Mouse (Mus musculus) spleen, postnatal 14 days (tissue): ENCODE data around the gene Ccnt1.

ENCODE experiments used
- DNase-seq, 2 experiments: peaks; one replicate each; pipeline ENCODE4 v3.0.0; 2021 to 2022; ENCODE audit warnings: low spot score in 2 of 2

Ccnt1 gene

DNA sequence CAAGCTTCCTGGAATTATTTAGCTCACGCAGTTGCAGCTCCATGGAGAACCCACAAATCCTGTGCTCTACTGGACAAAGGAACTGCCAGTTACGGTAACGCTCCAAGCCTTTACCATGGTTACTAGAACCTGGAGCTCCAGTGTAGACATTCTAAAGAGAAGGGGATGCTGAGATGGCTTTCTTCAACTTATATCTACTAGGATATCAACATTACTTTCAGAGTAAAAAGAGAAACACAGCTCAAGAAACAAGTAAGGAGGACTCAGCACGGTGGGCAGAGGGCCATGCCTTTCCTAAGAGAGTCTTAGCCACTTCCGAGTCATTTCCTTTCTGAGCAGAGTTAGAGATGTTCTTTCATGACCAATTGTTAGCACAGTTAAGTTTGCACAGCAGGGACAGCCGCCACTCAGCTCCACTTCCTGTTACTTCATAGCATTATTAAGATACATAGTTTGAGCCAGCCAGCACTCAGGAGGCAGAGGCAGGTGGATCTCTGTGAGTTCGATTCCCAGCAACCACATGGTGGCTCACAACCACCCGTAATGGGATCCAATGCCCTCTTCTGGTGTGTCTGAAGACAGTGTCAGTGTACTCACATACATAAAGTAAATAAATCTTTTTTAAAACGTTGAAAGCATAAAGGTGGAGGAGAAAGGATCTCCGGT is at the start of gene Ccnt1, which contains the start of gene 4930415O20Rik:
Ccnt1 (minus strand) TSS at position 51 of the 666 bp plus-strand sequence.
4930415O20Rik (plus strand) TSS at position 132 of the 666 bp plus-strand sequence.
- DNase-seq = no peak

- DNase-seq = peak; percentile 48 to 57
Observed at GRCm38 (mm10) chr15:98617176-98617537, 46.4 kb upstream of the Ccnt1 start.

DNA sequence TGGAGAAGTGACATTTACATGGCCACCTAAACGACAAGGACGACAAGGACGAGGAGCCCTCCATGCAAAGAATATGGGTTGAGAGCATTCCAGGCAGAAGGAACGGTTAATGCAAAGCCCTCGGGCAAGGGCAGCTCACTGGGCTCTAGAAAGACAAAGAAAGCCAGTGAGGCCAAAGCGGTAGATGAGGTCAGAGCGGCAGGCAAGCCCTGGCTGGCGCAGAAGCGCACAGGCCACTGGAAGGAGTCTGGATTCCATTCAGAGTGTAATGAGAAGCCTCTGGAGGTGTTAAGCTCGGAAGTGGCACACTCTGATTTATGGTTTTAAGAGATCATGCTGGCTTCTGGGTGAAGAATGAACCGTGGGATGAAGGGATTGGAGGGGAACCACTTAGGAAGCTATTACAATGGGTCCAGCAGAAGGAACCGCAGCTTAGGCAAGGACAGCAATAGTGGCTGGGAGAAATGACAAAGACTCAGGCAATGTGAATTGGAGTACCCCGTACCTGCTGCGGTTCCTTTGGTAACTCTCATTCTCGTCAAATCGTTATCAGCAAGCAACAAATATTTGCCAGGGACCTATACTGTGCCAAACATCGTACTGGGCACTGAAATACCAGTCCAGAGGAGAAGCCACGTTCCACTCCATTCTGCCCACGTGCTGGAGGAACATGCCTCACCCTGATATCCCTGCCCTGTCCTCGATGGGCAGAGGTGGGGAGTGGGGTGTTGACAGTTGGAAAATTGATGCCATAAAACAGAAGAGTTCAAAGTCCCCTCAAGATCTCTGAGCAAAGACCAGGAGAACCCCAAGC is 45.8 kb upstream of the Ccnt1 start:
- DNase-seq = no peak

- no peak for DNase-seq
Observed at GRCm38 (mm10) chr15:98615751-98616150, 45.0 kb upstream of the Ccnt1 start.

DNA sequence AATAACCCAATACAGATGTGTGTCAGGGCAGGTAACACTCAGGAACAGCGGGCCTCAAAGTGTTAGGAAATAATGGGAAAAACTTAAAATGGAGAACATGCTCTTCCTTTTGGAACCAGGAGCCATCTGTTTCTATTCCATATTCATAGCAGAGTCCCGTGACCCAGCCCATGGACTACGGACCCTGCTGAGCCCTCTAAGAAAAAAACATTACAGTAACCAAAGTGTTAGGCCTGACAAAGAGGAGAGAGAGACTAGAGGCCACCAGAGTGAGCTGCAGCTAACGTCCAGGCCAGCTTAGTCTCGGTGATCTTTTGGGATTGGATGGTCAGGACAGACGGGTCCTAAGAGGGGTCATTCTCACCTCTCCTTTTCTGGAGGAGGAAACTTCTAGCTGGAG is 44.2 kb upstream of the Ccnt1 start:
- DNase-seq = no peak

- DNase-seq = no peak
Observed at GRCm38 (mm10) chr15:98614551-98614950, 43.8 kb upstream of the Ccnt1 start.

- no peak for DNase-seq
Observed at GRCm38 (mm10) chr15:98612229-98612628, 41.5 kb upstream of the Ccnt1 start.

DNA sequence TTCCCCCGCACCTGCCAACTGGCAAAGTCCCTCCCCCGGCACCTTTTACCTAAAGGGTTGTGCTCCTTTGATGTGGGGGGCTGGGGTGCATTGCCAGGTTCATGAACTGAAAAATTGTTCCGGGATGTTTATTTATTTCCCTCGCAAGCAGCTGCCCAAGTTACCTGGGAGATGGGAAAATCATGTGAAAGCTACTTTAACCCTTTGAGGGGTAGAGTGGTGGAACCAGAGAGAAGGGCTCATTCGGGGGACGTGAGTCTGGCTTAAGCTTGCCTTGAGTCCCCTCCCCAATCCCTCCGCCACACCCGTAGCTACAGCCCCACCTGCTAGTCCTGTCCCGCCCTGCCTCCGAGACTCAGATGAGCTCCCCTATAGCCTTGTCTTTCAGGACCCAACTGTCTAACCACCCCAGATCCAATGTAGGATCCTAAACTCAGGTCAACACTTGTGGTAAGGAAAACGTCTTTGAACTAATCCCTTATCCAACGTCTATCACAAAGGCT is 39.5 kb upstream of the Ccnt1 start:
- DNase-seq = no peak

GRCm38 (mm10) chr15:98609331-98610130 is 38.8 kb upstream of the Ccnt1 start, which contains the start of gene Adcy6:
Gene Adcy6 (minus strand): TSS chr15:98610076.
- DNase-seq = no peak

DNA sequence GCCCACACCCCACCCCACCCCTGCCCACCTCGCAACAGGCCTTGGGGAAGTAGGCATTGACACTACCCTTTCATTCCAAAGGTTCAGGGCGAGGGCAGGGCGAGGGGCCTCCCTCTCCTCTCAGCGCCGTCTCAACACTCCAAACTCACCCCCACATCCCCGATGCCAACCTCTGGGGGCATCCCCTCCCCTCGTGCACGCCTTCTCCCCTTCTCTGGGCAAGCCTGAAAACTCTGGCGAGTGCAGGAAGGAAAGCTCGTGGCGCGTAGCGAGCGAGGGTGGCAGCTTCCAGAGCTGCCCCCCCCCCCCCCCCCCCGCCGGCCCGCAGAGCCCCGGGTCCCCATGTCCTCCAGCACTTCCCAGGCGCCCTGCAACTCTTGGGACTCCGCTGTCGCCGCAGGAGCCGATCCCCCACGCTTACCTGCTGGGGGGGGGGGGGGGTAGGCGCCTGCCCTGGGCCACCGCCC is 38.1 kb upstream of the Ccnt1 start:
- DNase-seq = no peak

DNA sequence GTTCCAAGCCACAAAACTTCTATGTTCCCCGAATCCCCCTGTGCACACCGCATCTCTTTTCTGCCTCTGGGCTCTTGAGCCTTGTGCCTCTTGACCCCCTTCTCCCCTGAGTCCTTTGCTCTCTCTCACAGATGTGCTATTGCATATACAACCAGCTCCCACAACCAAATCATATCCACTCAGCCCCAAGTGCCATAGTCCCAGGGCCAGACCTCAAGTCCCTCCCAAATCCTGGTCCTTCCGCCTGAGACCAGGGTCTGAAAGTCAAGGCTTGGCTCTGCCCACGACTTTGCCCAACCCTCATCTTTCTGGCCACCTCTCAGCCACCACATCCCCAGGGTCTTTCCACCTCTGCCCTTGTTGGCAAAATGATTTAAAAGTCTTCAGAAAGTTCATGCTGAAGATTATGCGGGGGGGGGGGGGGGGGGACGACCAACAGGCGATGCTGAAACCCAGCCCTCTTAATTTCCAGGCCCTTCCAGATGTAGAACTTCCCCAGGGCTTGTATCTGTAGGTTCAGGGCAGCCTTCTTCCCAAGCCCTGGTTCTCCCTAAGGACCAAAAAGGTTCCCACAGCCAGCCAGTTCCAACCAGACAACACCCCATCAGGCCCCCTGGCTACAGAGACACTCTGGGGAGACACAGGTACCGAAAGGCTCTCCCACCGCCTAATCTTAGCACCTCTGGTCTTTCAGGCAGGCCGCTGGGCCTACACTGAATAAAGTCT is 37.5 kb upstream of the Ccnt1 start:
- no peak for DNase-seq

GRCm38 (mm10) chr15:98607557-98607956 is 36.8 kb upstream of the Ccnt1 start:
- DNase-seq = no peak

GRCm38 (mm10) chr15:98606739-98607138 is 36.0 kb upstream of the Ccnt1 start:
- DNase-seq = no peak

DNA sequence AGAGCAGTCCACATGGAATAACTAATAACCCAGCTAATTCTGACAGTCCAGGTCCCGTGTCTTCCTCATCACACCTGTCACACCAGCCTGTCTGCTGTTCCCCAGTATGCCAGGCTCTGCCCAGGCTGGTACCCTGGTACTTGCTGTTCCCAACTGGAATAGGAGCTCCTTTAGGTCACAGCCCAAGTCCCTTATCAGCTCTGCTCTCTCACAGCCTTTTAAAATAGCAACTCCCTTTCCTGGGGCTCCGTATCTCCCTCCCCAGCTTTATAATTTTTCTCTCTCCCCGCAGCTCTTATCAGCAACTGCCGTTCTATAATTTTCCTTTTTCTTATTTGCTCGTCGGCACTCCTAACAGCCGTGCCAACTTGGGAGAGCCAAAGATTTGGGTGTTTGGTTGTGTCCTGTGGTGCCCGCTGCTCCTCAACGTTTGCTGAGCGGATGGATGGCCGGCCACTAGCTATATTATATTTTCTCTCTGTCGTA is 35.4 kb upstream of the Ccnt1 start:
- no peak for DNase-seq

DNA sequence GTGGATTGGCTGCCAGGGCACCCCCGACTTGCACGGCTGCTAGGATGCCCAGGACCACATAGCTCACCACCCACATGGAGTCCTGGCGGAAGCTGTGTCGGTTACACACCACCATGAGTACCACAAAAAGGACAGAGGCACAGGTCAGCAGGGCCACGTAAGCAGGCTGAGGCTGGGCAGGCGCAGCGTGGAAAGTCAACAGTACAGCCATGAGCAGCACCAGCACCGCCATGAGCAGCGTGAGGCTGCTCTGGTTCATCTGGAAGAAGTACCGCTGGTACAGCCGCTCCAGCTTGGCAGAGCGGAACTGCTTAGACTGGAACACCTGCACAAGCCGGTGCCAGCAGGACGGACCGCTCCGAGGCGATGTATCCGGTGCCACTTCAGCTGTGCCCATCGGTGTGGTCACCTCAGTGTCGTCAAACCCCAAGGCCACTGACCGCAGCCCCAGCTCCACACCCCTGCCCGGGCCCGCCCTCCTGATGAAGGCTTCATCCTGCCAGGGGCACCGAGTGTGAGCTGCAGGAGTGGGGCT is 33.4 kb upstream of the Ccnt1 start:
- DNase-seq = no peak

DNA sequence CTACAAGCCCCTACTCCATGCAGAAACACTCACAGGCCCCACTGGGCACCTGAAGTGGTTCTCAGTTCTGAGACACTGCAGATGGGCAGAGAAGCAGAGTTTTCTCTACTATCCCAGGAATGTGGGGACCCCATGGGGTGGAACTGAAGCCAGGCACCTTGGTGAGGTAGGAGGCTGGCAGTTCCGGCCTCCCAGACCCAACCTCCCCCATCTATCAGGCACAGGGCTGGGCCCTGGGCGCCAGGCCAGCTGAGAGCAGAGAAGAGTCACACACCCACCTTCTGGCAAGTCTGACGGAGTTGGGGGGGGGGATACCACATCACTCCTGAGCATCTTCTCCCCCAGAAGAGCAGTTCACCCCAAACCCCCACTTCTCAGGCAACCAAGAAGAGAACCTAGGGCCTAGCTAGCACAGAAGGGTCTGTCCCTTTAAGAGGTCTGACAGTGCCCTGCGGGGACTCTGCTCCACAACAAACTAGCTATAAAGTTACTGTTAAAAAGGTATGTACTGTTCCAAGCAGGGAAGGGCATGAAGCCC is 32.3 kb upstream of the Ccnt1 start:
- no peak for DNase-seq

- no peak for DNase-seq
Observed at GRCm38 (mm10) chr15:98602191-98602881, 31.6 kb upstream of the Ccnt1 start.

- DNase-seq = no peak
Observed at GRCm38 (mm10) chr15:98601832-98602190, 31.1 kb upstream of the Ccnt1 start.

GRCm38 (mm10) chr15:98600036-98600709 is 29.4 kb upstream of the Ccnt1 start:
- no peak for DNase-seq
